Mouse (Mus musculus) mouse trophoblast stem cell (cell line): ENCODE results near the gene Timm44.

Experiments
- in situ Hi-C, 2 experiments: fragments of 300-500 bp; cut with MseI, MboI; formaldehyde crosslinking; loops; 2 replicates in 1 of 2; 3 replicates in 1 of 2; pipeline ENCODE4 v1.15.1; 2025

Timm44 gene

GRCm38 (mm10) chr8:4238434-4239192, 37.1 kb downstream of the Timm44 start, which contains the start of the genes Map2k7 and Gm49320:
TSS of gene Map2k7 (plus strand) at chr8:4238740.
TSS of gene Gm49320 (plus strand) at chr8:4238865.
- in situ Hi-C loops, result no loop called here

GRCm38 (mm10) chr8:4237814-4238433, 37.8 kb downstream of the Timm44 start:
- in situ Hi-C loops, result no loop called here

- in situ Hi-C loops, result no loop called here
Observed at GRCm38 (mm10) chr8:4230612-4231351, 44.9 kb downstream of the Timm44 start.

DNA sequence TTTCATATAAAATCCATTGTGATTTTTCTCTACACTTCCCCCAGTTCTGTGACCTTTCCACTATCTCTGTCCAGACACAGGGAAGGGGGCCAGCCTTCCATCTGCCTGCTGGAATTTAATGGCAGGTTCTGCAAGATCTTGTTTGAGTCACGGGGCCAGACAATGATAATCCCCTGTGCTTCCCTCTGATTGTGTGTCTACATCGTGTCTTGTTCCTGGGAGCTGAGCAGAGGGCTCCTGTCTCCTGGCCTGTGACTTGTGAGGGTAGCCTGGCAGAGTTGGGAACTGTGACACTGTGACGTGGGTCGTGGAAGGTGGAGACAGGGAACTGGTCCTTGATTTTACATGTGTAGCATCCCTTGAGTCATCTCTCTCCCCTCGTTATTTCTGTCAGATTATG, 45.9 kb downstream of the Timm44 start:
- in situ Hi-C loops, result no loop called here

- in situ Hi-C loops, result no loop called here
Observed at GRCm38 (mm10) chr8:4227919-4228318, 47.8 kb downstream of the Timm44 start.

DNA sequence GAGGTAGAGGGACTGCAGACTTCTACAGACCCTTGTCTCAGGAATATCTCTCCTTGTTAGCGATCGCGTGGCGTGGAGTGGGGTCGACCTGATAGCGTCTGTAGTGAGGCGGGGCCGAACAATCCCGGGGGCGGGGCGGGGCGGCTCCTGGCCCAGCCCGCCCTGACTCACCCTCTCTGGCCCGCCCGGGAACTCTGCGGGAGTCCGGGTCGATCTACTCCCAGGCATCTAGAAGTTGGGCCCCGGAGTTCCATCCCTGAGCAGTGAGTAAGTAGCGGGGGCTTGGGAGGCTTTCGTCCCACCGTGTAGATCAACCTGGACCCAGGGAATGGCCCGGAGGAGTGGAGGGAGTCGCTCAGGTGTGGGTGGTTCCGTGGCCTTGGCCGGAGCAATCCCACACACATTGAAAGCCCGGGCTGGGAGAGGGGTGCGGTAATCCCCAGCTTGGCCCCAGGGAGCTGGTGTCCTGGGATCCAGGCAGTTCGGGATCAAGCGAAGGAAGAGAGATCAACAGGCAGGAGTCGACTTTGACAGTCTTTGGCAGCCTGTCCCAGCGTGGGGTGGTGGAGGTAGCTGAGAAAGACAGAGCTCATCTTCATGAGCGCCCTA, 48.9 kb downstream of the Timm44 start, which contains the start of gene Lrrc8e:
Lrrc8e (plus strand) TSS at position 89 of the 609 bp plus-strand sequence.
- in situ Hi-C loops, result no loop called here

DNA sequence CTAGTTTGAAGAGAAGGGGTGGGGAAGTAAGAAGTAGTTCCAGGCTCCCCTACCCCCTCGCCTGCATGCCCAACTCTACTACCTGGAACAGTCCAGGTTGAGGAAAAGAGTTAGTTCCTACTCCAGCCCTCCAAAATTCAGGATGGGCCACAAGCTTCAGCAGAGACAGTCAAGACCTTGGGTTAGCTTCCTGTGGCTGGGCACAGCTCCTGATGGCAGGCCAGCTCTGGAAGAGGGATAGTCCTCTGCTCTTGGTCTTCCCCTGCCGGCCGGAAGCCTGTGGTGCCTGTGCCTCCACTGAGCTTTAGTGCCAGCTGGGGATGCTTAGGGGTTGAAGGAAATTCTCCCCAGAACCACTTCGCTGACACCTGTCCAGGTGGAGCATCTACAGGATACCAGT, 49.4 kb downstream of the Timm44 start:
- in situ Hi-C loops, result no loop called here

GRCm38 (mm10) chr8:4222059-4222458, 53.7 kb downstream of the Timm44 start:
- in situ Hi-C loops, result no loop called here

- in situ Hi-C loops, result no loop called here
Observed at GRCm38 (mm10) chr8:4219617-4220016, 56.1 kb downstream of the Timm44 start.

DNA sequence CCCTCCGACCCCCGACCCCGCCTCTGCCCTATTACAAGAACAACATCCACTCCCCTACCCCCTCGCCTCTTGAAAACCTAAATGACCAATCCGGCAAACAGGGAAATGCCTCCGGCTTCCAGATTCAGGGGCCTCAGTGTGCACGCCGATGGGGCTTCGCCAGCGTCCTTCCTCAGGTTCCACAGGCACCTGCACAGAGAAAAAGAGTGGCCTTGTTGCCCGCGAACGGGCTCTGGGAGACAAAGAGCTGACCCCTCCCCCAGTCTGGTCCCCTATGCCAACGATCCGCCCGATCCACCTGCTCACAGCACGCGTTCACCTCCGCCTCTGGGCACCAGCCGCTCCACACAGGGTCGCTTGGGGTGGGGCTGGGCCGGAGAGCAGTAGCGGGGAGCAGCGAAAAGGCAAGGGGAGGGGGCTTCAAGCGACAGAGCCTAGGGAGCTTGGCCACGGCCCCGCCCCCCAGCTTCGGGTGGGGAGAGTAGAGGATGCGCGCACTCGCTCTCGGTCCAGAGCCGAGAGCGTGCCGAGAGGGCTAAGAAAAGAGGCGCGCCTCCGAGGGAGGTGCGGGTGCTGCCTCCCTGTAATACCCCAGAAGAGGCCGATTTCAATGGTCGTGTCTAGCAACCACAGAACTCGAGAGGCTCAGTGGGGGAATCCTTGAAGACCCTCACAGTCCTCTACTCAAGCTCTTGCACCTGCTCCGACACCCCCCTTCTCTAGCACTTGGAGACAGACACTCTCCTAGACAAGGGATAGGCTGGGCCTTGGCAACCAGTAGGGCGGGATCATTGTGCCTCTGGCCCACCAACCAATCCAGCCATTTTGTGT, 58.7 kb downstream of the Timm44 start, which contains the start of gene Prr36:
Prr36 (minus strand) TSS at position 669 of the 831 bp plus-strand sequence.
- in situ Hi-C loops, result no loop called here

GRCm38 (mm10) chr8:4216296-4216695, 59.4 kb downstream of the Timm44 start:
- in situ Hi-C loops, result no loop called here

DNA sequence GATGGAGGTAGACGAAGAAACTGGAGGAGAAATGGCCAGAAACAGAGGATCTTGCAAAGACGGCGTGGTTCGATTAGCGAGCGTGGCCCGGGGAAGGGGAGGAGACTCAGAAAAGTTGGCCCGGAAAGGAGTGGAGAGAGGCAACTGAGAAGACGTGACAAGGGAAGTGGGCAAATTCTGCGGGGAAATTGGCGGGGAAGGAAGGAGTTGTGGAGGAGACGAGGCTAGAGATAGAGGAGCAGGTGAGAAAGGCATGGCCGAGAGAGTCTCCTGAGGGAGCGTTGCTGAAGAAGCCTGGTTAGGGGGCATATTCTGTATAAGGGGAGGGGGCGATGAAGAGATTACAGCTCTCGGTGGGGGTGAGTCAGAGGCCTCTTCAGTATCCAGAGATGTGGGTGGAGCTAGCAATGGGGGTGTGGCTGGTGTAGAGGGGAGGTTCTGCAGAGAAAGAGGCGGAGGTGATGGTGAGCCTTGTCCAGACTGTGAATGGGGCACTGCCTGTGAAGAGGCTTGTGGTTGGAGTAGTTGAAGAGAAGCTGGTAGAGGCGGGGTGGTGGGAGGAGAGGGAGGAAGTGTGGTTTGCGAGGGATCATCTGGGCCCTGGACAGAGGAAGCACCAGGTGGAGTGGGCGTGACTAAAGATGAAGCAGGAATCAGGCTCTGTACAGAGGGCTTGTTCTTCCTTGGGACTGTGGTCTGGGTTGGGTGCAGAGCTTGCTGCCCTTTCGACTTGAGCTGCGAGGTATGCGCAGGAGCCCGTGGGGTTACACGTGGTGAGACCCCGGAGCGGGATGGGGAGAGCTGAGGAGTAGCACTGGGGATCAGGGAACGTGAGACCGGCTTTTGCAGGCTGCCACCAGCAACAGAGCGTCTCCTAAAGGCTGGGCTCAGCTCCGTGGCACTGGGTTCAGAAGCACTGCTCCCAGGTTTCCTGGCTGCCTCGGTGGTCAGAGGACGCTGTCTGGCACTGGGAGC, 61.4 kb downstream of the Timm44 start:
- in situ Hi-C loops, result no loop called here

DNA sequence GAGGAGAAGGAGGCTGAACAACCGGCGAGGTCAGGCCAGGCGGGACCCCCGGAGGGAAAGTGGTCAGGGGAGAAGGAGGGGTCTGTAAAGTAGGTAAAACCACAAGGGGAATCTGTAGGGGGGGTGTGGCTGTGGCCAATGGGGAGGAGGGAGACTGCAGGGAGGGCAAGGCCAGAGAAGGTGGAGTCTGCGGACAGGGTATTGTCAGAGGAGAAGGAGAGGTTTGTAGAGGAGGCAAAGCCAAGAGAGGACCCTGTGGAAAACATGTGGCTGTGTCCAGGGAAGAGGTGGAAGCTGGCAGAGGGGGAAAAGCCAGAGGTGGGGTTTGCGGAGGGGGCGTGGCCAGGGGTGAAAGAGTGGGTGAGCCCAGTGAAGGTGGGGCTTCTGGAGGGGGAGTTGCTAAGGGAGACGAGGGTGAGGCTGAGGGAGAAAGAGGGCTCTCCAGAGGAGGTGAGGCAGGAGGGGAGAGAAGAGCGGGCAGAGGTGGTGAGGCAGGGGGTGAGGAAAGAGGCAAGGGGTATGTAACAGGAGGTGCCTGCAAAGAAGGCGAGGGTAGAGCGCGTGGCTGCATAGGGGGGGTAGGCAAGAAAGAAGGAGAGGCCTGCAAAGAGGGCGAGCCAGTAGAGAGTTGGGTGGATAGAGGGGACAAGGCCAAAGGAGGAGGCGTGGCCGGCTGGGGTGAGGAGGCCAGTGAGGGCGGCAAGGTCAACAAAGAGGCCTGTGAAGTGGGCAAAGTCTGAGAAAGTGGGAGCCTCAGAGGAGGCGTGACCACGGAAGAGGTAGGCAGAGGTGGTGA, 62.3 kb downstream of the Timm44 start:
- in situ Hi-C loops, result no loop called here

DNA sequence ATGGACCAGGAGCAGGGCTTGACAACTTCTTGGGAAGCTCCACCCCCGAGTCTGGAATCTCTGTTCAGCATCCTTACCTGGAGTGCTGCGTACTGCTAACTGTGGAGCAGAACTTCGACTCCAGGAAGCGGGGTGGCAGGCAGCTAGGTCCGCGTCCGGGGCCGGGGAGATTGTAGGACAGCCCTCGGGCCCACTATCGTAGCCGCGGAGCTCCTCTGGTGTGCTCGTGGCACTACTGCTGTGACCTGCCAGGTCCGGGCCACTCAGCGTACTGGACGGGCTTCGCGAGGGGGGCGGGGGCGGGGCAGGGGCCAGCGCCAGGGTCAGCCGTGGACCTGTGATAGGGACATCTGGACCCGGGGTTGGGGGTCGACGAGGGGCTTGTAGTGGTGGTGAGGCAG, 62.9 kb downstream of the Timm44 start:
- in situ Hi-C loops, result no loop called here

DNA sequence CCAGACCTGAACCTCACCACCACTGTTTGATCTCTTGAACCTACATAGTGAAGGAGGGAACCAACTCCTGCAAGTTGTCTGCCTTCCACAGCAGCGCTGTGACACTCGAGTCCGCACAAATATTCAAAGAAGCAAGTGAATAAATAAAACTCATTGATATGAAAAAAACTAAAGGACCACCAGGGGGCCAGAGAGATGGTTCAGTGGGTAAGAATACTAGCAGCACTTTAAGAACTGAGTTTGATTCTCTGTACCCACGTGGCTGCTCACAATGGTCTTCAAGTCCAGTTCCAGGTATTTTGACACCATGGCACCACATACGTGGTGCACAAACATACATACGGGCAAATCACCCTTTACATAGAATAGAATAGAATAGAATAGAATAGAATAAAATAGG, 64.6 kb downstream of the Timm44 start:
- in situ Hi-C loops, result no loop called here
